Mouse (Mus musculus): ENCODE data around the gene Nqo1.

GRCm38 (mm10) chr8:107412552-107412951, 9.5 kb upstream of the Nqo1 start:
- TF ChIP-seq POLR2A (IDR thresholded peaks at IDR 0.05; ENCODE audit: borderline replicate concordance, extremely low read depth, low read depth, low read length) (no peak), CTCF (IDR thresholded peaks at IDR 0.05; ENCODE audit: insufficient read depth, low read length) (no peak)

Data from lung, adult 2 months (tissue).